Mouse (Mus musculus): Measurements from ENCODE around the gene Mrpl37. TPM values are rescaled to one million over a fixed set of nuclear protein-coding genes. Genes with fewer than 3 reads are reported as not detected.

Gene Mrpl37
- polyA plus RNA-seq, 1 experiment from 2014 or later, result 38.6 TPM

GRCm38 (mm10) chr4:107058781-107059180 lies 7.9 kb downstream of the Mrpl37 start:
- Histone ChIP-seq H3K4me2 (ENCODE audit: low read depth, low read length) (no peak overlapping the region), H3K27me3 (ENCODE audit: insufficient read depth, low read length) (no peaks in the 10 kb centered on the region), H3K9ac (replicated peaks) (no peak overlapping the region), H3K4me3 (ENCODE audit: low read depth, low read length) (no peak overlapping the region), H3K4me1 (ENCODE audit: insufficient read depth) (no peaks in the 10 kb centered on the region), H3K36me3 (replicated peaks; ENCODE audit: insufficient read depth, low read length) (peaks cover 59% of the 10 kb centered on the region), H3K9me3 (ENCODE audit: low read length) (no peaks in the 10 kb centered on the region), H3K27ac (ENCODE audit: low read depth) (no peak overlapping the region)
- ATAC-seq (no peak), DNase-seq (no peak)
- TF ChIP-seq CTCF (IDR thresholded peaks at IDR 0.05; ENCODE audit: low read depth) (no peak), EP300 (IDR thresholded peaks at IDR 0.05; ENCODE audit: low read depth) (no peak)
- WGBS (ENCODE audit: insufficient replicate concordance), result 55% methylated on average over 6 of the region's 6 CpGs

- no peak overlapping the region for H3K4me2 ChIP-seq (ENCODE audit: low read depth, low read length)
- no peak overlapping the region for H3K27ac ChIP-seq (ENCODE audit: low read depth)
- no peaks in the 10 kb centered on the region for H3K9me3 ChIP-seq (ENCODE audit: low read length)
- no peaks in the 10 kb centered on the region for H3K4me1 ChIP-seq (ENCODE audit: insufficient read depth)
- H3K4me3 ChIP-seq (ENCODE audit: low read depth, low read length), result no peak overlapping the region
- DNase-seq (no peak), ATAC-seq (no peak)
- WGBS (ENCODE audit: insufficient replicate concordance), result 87% methylated on average over 5 of the region's 5 CpGs
- no peaks in the 10 kb centered on the region for H3K27me3 ChIP-seq (ENCODE audit: insufficient read depth, low read length)
- TF ChIP-seq EP300 (IDR thresholded peaks at IDR 0.05; ENCODE audit: low read depth) (no peak), CTCF (IDR thresholded peaks at IDR 0.05; ENCODE audit: low read depth) (no peak)
- peaks cover 55% of the 10 kb centered on the region for H3K36me3 ChIP-seq (replicated peaks; ENCODE audit: insufficient read depth, low read length)
- no peak overlapping the region for H3K9ac ChIP-seq (replicated peaks)
Observed at GRCm38 (mm10) chr4:107058346-107058745, 8.3 kb downstream of the Mrpl37 start.

GRCm38 (mm10) chr4:107056088-107056487 lies 10.6 kb downstream of the Mrpl37 start:
- Histone ChIP-seq H3K9ac (replicated peaks) (no peak overlapping the region), H3K27ac (ENCODE audit: low read depth) (no peak overlapping the region), H3K4me1 (ENCODE audit: insufficient read depth) (no peaks in the 10 kb centered on the region), H3K4me2 (ENCODE audit: low read depth, low read length) (no peak overlapping the region), H3K4me3 (ENCODE audit: low read depth, low read length) (no peak overlapping the region), H3K27me3 (ENCODE audit: insufficient read depth, low read length) (no peaks in the 10 kb centered on the region), H3K36me3 (replicated peaks; ENCODE audit: insufficient read depth, low read length) (peaks cover 39% of the 10 kb centered on the region), H3K9me3 (ENCODE audit: low read length) (no peaks in the 10 kb centered on the region)
- DNase-seq (no peak), ATAC-seq (no peak)
- 85% methylated on average over 3 of the region's 3 CpGs for WGBS (ENCODE audit: insufficient replicate concordance)
- TF ChIP-seq EP300 (IDR thresholded peaks at IDR 0.05; ENCODE audit: low read depth) (no peak), CTCF (IDR thresholded peaks at IDR 0.05; ENCODE audit: low read depth) (no peak)

GRCm38 (mm10) chr4:107052962-107053553 lies 13.6 kb downstream of the Mrpl37 start:
- WGBS (ENCODE audit: insufficient replicate concordance), result 50% methylated on average over 5 of the region's 5 CpGs
- ATAC-seq (no peak), DNase-seq (no peak)

GRCm38 (mm10) chr4:107051889-107052288 lies 14.8 kb downstream of the Mrpl37 start:
- Histone ChIP-seq H3K4me3 (ENCODE audit: low read depth, low read length) (no peak overlapping the region), H3K36me3 (replicated peaks; ENCODE audit: insufficient read depth, low read length) (peaks cover 25% of the 10 kb centered on the region), H3K27ac (ENCODE audit: low read depth) (no peak overlapping the region), H3K9me3 (ENCODE audit: low read length) (no peaks in the 10 kb centered on the region), H3K4me1 (ENCODE audit: insufficient read depth) (no peaks in the 10 kb centered on the region), H3K4me2 (ENCODE audit: low read depth, low read length) (no peak overlapping the region), H3K27me3 (ENCODE audit: insufficient read depth, low read length) (no peaks in the 10 kb centered on the region), H3K9ac (replicated peaks) (no peak overlapping the region)
- DNase-seq (no peak), ATAC-seq (no peak)
- 76% methylated on average over 4 of the region's 4 CpGs for WGBS (ENCODE audit: insufficient replicate concordance)
- TF ChIP-seq CTCF (IDR thresholded peaks at IDR 0.05; ENCODE audit: low read depth) (no peak), EP300 (IDR thresholded peaks at IDR 0.05; ENCODE audit: low read depth) (no peak)

More at GRCm38 (mm10) chr4:107052962-107053553, 13.6 kb downstream of the Mrpl37 start:
- Histone ChIP-seq H3K4me3 (ENCODE audit: low read depth, low read length) (no peak overlapping the region), H3K27me3 (ENCODE audit: insufficient read depth, low read length) (no peaks in the 10 kb centered on the region), H3K27ac (ENCODE audit: low read depth) (no peak overlapping the region), H3K4me2 (ENCODE audit: low read depth, low read length) (no peak overlapping the region), H3K4me1 (ENCODE audit: insufficient read depth) (no peaks in the 10 kb centered on the region), H3K9me3 (ENCODE audit: low read length) (no peaks in the 10 kb centered on the region), H3K9ac (replicated peaks) (no peak overlapping the region), H3K36me3 (replicated peaks; ENCODE audit: insufficient read depth, low read length) (peaks cover 22% of the 10 kb centered on the region)
- TF ChIP-seq CTCF (IDR thresholded peaks at IDR 0.05; ENCODE audit: low read depth), result no peak
- TF ChIP-seq EP300 (IDR thresholded peaks at IDR 0.05; ENCODE audit: low read depth), result no peak

GRCm38 (mm10) chr4:107048568-107049162 lies 18.0 kb downstream of the Mrpl37 start:
- H3K36me3 ChIP-seq (replicated peaks; ENCODE audit: insufficient read depth, low read length), result peaks cover 36% of the 10 kb centered on the region
- WGBS (ENCODE audit: insufficient replicate concordance), result 83% methylated on average over 11 of the region's 11 CpGs

More at GRCm38 (mm10) chr4:107048568-107049162, 18.0 kb downstream of the Mrpl37 start:
- Histone ChIP-seq H3K4me2 (ENCODE audit: low read depth, low read length) (no peak overlapping the region), H3K9me3 (ENCODE audit: low read length) (no peaks in the 10 kb centered on the region), H3K9ac (replicated peaks) (no peak overlapping the region), H3K27me3 (ENCODE audit: insufficient read depth, low read length) (no peaks in the 10 kb centered on the region), H3K4me3 (ENCODE audit: low read depth, low read length) (no peak overlapping the region), H3K4me1 (ENCODE audit: insufficient read depth) (no peaks in the 10 kb centered on the region), H3K27ac (ENCODE audit: low read depth) (no peak overlapping the region)
- ATAC-seq, result no peak
- no peak for DNase-seq
- TF ChIP-seq CTCF (IDR thresholded peaks at IDR 0.05; ENCODE audit: low read depth) (no peak), EP300 (IDR thresholded peaks at IDR 0.05; ENCODE audit: low read depth) (no peak)
